Mouse (Mus musculus) ES-E14 (cell line): ENCODE measurements around the gene Pvr.

ENCODE experiments used
- CHD2 ChIP-seq: IDR thresholded peaks from 2 replicates; pipeline ENCODE4 v1.6.1; 2014; ENCODE audit warnings: mild to moderate bottlenecking, low read depth, low read length, inconsistent platforms
- HCFC1 ChIP-seq: IDR thresholded peaks from 2 replicates; pipeline ENCODE4 v1.6.1; 2012; ENCODE audit warnings: low read length, inconsistent platforms, borderline replicate concordance; ENCODE audit not compliant: insufficient read depth

DNA sequence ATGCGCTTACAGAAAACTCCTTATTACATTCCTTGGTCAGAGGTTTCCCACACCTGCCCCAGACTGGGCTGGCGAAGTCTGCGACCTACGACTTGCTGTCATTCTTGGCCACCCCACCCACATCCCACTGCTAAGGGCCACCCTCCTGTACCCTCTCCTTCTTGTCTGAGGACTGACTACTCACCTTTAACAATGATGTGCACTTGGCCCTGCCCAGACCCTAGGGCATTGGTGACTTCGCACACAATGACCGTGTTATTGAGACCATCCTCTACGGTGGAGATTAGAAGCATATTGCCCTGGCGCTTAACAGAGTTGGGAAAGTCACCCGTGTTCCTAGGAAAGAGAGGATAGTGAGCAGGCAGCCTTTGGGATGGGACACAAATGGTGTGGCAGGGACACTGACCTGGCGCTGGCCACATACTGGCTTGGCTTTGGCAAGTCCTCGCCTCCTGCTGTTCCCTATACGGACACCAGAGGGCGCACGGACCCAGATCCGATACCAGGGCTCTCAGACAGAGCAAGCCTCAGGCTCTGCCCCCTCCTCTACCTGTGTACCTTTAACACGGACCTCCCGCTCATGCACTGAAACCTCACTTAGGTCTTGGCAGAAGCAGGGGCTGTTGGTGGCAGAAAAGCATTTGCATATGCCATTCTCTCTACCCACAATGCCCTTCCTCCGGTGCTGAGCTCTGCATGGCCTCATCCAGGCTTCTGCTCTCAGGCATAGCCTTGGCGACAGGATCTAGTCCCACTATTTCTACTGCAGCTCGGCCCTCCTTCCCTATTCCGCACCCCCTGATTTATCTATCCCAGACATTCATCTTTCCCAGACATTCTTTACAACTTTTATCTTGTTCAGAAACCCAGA, 10.3 kb downstream of the Pvr start:
- TF ChIP-seq CHD2 (no peak), HCFC1 (no peak)
